Mouse (Mus musculus) liver, embryonic 14.5 days (tissue): ENCODE data around the gene Gm37240.

Experiments
- CTCF ChIP-seq: IDR thresholded peaks from 2 replicates; pipeline ENCODE4 v1.5.1; 2016; ENCODE audit warnings: antibody characterized with exemption, low read depth, control low read depth
- EP300 ChIP-seq: IDR thresholded peaks from 2 replicates; pipeline ENCODE4 v1.6.1; 2016; ENCODE audit warnings: antibody characterized with exemption, low read depth

DNA sequence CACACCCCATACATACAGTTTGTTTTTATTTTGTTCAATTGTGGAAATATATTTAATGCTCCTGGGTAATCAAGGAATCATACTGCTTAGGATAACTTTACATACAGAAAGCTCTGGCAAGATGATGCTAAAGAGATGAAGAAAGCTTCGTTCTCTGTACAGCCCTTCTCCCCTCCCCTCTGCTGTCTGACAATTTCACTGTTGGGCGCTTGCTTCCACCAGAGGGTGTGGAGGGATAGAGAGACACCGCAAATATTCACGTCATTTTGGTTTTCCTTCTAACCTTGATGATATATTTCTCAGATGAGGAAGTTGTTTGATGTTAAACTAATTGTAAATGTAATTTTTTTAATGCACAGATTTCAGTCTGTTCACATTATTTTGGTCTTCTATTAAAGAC lies 931.5 kb downstream of the Gm37240 start:
- TF ChIP-seq CTCF: no peak
- no peak for TF ChIP-seq EP300
